Mouse (Mus musculus) urinary bladder, postnatal 14 days (tissue): ENCODE measurements around the gene Gm29276.
"Not testable (repeated sequence)": the region's sequence is repeated elsewhere in the genome, so short reads cannot be mapped to it uniquely, and the experiment has no call there.

Source experiments
- DNase-seq: peaks from one replicate; pipeline ENCODE4 v3.0.0; 2021; ENCODE audit warnings: low spot score

The Gm29276 gene

DNA sequence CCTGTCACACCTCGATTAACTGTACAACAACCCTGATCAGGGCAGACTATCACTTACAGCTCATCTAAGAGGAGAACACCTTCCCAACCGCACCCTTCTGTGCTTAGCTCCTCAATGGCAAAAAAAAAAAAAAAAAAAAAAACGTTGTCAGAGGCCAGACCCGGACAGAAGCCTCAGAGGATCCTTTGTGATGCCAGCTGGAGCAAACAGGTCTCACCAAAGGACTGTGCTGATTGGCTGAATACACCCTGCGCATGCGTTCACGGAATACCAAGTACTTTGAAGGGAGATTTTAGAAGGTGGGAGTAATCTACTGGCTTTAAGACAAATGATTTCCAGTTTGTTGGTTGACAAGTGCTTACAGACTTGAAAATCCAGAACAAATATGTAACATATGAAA is at the start of gene Gm29276:
Gm29276 (minus strand) TSS at position 101 of the 400 bp plus-strand sequence.
- DNase-seq, result not testable (repeated sequence)
